Mouse (Mus musculus): ENCODE results near the gene Cetn4. TPM values are rescaled to one million over a fixed set of nuclear protein-coding genes. Genes with fewer than 3 reads are reported as not detected.

Cetn4 gene
- total and polyA plus RNA-seq, 3 experiments: 0.89 to 2.2 (median 1.4) TPM

GRCm38 (mm10) chr3:37313371-37313770, 863 bp upstream of the Cetn4 start:
- Histone ChIP-seq H3K27me3 (replicated peaks) (no peaks in the 10 kb centered on the region), H3K36me3 (replicated peaks in 1 of 2; ENCODE audit: control insufficient read depth in 1 of 2, insufficient read depth in 1 of 2, low read length in 1 of 2) (no peaks in the 10 kb centered on the region), H3K4me1 (ENCODE audit: control insufficient read depth in 1 of 2, insufficient read depth in 2 of 2) (peaks cover 2 to 30% of the 10 kb centered on the region in 2 experiments; a peak in 2 of 4 replicates), H3K9me3 (replicated peaks; ENCODE audit: low read length) (no peaks in the 10 kb centered on the region), H3K4me2 (ENCODE audit: insufficient read depth, low read depth, poor library complexity, severe bottlenecking) (peak overlapping the region; percentile 98), H3K79me2 (replicated peaks; ENCODE audit: control insufficient read depth, extremely low read depth, insufficient read depth, poor library complexity, severe bottlenecking) (no peaks in the 10 kb centered on the region), H3K27ac (ENCODE audit: insufficient read depth, low read depth) (peak overlapping the region; percentile 87), H3K9ac (ENCODE audit: insufficient read depth, low read depth) (peak overlapping the region; percentile 71; the same call in 1 of the 2 replicates), H3K4me3 (replicated peaks in 1 of 3; ENCODE audit: low read depth in 2 of 3, low read length in 2 of 3, poor library complexity in 1 of 3) (peak overlapping the region; percentile 48 to 89 (median 80))
- in situ Hi-C loops (cut with MboI; ENCODE audit: low pct_ligation_motif_present, low pct_unique_long_range_greater_than_20kb, low sequenced_read_pairs): no loop called here
- TF ChIP-seq JUN (IDR thresholded peaks at IDR 0.05; ENCODE audit: insufficient read depth, low read depth, low read length) (peak; percentile 90), ZC3H11A (IDR thresholded peaks at IDR 0.05; ENCODE audit: low read depth, low read length) (no peak), MAFK (IDR thresholded peaks at IDR 0.05; ENCODE audit: insufficient replicate concordance, low read length) (peak; percentile 78; the same call in 1 of the 2 replicates), MXI1 (IDR thresholded peaks at IDR 0.05; ENCODE audit: low read depth, low read length) (no peak; the same call in 1 of the 2 replicates), PAX5 (IDR thresholded peaks at IDR 0.05; ENCODE audit: low read length) (no peak), SIN3A (IDR thresholded peaks at IDR 0.05; ENCODE audit: low read length) (peak; percentile 69), ZMIZ1 (IDR thresholded peaks at IDR 0.05; ENCODE audit: low read depth, low read length) (no peak), BHLHE40 (IDR thresholded peaks at IDR 0.05; ENCODE audit: low read depth, low read length) (peak; percentile 85), TBP (conservative IDR thresholded peaks at IDR 0.05; ENCODE audit: low read depth, low read length) (no peak), ETS1 (conservative IDR thresholded peaks at IDR 0.05; ENCODE audit: low read depth, low read length) (peak; percentile 90), POLR2A (IDR thresholded peaks at IDR 0.05; ENCODE audit: low read depth, low read length) (no peak), CTCF (conservative IDR thresholded peaks at IDR 0.05 in 1 of 2, IDR thresholded peaks at IDR 0.05 in 1 of 2; ENCODE audit: low read depth in 2 of 2, low read length in 2 of 2) (no peak), MYC (IDR thresholded peaks at IDR 0.05; ENCODE audit: low read depth, low read length) (peak; percentile 84), RAD21 (IDR thresholded peaks at IDR 0.05; ENCODE audit: low read depth, low read length) (no peak), NELFE (IDR thresholded peaks at IDR 0.05; ENCODE audit: low read depth, low read length) (no peak), TCF12 (IDR thresholded peaks at IDR 0.05; ENCODE audit: low read depth, low read length) (peak; percentile 32; the same call in 1 of the 2 replicates), SMC3 (IDR thresholded peaks at IDR 0.05; ENCODE audit: low read depth, low read length) (no peak), MEF2A (IDR thresholded peaks at IDR 0.05; ENCODE audit: borderline replicate concordance, low read depth, low read length) (peak; percentile 79; the same call in 1 of the 2 replicates), JUND (conservative IDR thresholded peaks at IDR 0.05; ENCODE audit: low read depth, low read length) (peak; percentile 96), EP300 (IDR thresholded peaks at IDR 0.05; ENCODE audit: low read length) (peak; percentile 95), RCOR1 (conservative IDR thresholded peaks at IDR 0.05; ENCODE audit: low read depth, low read length) (peak; percentile 79; the same call in 1 of the 2 replicates), MAZ (IDR thresholded peaks at IDR 0.05; ENCODE audit: low read depth, low read length) (no peak), ZKSCAN1 (IDR thresholded peaks at IDR 0.05; ENCODE audit: borderline replicate concordance, low read depth, low read length) (no peak), IRF4 (IDR thresholded peaks at IDR 0.05; ENCODE audit: low read depth, low read length) (peak; percentile 98), UBTF (IDR thresholded peaks at IDR 0.05; ENCODE audit: low read depth, low read length) (no peak), E2F4 (IDR thresholded peaks at IDR 0.05; ENCODE audit: insufficient replicate concordance, low read depth, low read length) (no peak), ZNF384 (IDR thresholded peaks at IDR 0.05; ENCODE audit: low read depth, low read length) (no peak), CHD2 (IDR thresholded peaks at IDR 0.05; ENCODE audit: low read length) (peak; percentile 54; the same call in 1 of the 2 replicates), MAX (IDR thresholded peaks at IDR 0.05; ENCODE audit: low read length) (peak; percentile 59; the same call in 1 of the 2 replicates)
- DNase-seq (ENCODE audit: extremely low read depth): peak; percentile 87
- dilution Hi-C loops (cut with MboI; ENCODE audit: extremely low pct_ligation_motif_present, extremely low pct_unique_long_range_greater_than_20kb, low sequenced_read_pairs): no loop called here
